Mouse (Mus musculus): Measurements from ENCODE around the gene Msl1. TPM values are rescaled to one million over a fixed set of nuclear protein-coding genes. Genes with fewer than 3 reads are reported as not detected.

The Msl1 gene
- total RNA-seq, 4 experiments from 2014 or later, result 167 to 198 (median 186) TPM

DNA sequence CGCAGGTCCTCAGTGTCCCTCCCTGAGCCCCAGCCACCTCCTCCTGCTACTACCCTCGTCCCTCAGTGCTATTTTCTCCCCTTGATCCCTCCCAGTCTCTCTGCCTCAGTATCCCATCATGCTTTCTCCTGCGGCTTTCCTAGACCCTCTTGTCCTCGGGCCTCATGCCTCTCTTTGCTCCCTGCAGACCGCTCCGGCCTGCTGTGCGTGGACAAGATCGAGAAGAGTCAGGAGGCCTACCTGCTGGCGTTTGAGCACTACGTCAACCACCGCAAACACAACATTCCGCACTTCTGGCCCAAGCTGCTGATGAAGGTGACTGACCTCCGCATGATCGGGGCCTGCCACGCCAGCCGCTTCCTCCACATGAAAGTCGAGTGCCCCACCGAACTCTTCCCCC, 31.2 kb upstream of the Msl1 start:
- DNase-seq (ENCODE audit: low spot score in 2 of 2), result no peak

DNA sequence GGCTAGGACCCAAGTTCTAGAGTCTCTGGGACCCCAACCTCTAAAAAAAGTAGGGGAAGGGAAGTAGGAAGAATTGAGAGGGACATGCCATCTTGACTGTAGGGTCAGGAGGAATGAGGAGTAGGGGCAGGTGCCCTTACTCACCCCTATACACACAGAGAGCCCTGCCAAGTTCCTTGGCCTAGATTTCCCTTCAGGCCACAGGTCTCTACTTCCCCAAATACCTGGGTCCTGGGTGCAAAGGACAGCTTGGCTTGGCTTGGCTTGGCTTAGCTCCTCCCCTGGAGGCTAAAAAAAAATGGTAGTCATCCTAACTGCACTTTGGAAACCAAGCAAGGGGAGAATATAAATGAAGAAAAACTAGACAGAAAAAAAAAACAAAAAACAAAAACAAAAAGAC, 30.6 kb upstream of the Msl1 start:
- DNase-seq (ENCODE audit: low spot score in 2 of 2), result no peak

DNA sequence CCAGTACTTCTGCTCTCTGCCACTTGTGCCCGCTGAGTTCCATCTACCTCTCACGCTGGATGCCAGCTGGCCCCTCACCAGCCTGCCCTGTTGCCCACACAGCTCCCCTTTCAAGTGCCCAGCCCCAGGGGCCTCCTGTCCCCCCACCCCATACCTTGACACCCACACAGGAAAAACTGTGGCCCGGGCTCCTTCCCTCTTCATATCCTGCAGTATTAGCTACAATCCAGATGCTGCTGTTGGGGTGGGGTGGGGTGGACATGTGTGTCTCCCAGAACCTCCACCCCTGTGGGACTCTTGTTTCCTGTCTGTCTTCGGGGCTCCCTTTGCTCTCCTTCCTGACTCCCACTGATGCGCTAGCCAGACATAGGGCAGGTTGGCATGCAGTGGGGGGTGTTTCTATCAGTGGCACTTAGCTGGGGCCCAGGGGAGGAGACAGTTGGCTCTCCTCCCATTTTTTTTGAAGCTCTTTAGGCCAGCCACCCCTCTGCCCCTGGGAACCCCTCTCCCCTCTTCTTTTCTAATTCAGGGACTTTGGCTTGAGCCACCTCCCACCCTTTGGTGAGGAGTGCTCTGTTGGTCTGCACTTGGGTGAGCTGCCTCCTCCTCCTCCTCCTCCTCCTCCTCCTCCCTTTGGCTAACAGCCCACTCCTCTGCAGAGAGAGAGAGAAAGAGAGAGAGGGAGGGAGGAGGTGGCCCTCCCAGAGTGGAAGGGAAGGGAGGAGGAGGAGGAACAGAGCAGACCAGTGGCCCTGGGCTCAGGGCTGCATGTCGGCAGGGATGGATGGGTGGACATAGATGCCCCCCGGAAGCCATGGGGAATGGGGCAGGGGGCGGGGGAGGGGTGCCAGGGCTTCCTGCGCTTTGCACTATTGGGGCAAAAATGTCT, 29.7 kb upstream of the Msl1 start:
- DNase-seq (ENCODE audit: low spot score in 2 of 2), result no peak

DNA sequence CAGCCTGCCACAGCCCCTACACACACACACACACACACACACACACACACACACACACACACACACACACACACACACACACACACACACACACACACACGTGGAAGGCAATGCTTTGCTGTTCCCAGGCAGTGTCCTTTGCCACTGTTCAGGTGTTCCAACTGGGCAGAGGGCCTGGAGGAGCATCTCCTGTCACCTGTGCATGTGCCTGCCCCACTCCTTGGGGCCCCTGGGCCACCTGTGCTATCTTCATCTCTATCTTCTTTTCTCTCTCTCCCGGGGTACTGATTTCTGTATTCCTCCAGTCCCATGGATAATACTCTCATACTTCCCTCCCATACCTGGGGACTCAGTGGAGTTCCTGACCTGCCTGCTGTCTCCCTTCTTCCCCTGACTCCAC, 29.0 kb upstream of the Msl1 start:
- no peak for DNase-seq (ENCODE audit: low spot score in 2 of 2)

DNA sequence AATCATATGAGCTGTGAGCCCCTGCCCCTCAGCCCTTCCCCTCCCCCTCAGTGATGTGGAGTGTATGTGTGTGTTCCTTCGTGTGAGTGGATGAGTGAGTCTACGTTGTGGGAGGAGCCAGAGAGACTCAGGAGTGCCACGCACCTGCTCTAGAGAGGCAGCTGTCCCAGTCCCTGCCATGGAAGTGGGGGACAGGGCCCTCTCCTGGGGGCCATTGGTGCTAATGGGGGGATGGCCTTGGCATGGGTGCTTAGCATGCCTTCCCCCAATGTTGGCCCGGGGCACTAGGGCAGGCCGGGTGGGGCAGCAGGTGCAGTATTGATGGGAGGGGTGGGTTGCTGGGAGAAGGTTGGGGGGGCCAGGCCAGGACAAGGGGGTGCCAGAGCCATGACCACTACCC, 28.5 kb upstream of the Msl1 start:
- DNase-seq (ENCODE audit: low spot score in 2 of 2), result no peak

DNA sequence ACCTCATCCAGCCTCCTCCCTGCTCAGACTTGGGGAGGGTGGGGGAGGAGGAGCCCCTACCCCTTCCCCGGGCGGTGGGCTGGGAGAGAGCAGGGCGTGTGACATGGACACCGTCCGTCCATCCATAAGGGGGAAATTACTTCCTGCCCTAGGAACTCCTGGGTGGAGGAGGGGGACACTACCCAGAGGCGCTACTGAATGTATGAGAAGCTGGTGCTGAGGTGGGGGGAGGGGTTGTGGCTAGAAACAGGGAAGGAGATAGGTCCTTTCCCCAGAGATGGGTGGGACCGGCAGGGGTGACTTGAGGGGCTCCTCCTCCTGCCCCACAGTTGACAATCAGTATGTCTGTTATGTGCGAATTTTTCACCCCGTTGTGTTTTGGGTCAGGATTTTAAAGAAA, 28.0 kb upstream of the Msl1 start:
- DNase-seq (ENCODE audit: low spot score in 2 of 2), result peak in 1 of 2 experiments; percentile 77

DNA sequence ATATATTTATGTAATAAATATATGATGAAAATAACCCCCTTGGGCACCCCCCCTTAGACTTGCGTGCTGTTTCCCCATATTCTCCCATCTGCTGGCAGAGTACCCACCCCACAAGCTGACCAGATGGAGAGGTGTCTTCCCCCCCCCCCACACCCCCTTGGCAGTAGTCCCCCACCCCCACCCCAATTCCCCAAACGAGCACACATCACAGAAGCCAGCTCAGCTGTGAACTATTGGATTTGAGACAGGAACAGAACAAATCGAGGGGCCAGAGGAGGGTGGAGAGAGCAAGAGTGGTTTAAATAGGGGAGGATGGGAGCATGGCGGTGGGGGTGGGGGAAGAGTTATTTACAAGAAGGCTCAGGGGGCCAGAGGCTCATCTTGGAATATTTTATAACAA, 27.6 kb upstream of the Msl1 start:
- DNase-seq (ENCODE audit: low spot score in 2 of 2), result no peak

DNA sequence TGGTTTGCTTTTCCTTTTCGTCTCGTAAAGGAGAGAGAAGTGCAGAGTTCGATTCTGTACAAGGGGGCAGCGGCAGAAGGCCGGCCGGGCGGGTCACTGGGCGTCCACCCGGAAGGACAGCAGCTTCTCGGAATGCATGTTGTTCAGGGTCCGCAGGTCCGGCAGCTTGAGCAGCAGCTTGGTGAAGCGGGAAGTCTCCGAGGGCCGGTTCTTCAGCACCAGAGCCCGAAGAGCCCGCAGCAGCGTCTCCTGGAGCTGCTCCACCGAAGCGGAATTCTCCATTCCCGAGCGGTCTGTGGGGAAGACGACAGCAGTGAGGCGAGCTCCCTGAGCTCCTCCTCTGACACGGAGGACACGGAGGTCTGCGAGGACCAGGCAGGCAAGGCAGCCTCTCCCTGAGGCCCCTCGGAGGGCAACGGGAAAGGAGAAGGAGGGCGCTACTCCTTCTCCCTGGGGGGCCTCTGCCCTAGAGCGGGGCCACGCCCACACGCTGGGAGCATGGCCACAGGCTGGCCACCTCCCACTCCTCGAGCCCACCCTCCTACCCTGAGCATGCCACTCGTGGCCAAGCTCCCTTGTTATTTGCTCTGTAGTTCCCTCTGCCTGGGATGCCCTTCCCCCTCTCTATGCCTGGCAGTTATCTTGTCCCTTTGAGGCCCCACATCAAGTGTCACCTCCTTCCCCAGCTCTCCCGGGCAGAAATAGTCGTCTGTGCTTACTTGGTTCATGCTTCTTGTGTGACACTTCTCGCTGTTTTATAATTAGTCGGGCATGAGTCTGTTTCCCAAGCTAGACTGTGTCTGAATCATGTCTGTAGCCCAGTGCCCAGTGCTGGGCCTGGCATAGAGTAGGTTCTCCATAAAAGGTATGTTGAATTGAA, 26.9 kb upstream of the Msl1 start:
- DNase-seq (ENCODE audit: low spot score in 2 of 2), result peak in 1 of 2 experiments; percentile 46

DNA sequence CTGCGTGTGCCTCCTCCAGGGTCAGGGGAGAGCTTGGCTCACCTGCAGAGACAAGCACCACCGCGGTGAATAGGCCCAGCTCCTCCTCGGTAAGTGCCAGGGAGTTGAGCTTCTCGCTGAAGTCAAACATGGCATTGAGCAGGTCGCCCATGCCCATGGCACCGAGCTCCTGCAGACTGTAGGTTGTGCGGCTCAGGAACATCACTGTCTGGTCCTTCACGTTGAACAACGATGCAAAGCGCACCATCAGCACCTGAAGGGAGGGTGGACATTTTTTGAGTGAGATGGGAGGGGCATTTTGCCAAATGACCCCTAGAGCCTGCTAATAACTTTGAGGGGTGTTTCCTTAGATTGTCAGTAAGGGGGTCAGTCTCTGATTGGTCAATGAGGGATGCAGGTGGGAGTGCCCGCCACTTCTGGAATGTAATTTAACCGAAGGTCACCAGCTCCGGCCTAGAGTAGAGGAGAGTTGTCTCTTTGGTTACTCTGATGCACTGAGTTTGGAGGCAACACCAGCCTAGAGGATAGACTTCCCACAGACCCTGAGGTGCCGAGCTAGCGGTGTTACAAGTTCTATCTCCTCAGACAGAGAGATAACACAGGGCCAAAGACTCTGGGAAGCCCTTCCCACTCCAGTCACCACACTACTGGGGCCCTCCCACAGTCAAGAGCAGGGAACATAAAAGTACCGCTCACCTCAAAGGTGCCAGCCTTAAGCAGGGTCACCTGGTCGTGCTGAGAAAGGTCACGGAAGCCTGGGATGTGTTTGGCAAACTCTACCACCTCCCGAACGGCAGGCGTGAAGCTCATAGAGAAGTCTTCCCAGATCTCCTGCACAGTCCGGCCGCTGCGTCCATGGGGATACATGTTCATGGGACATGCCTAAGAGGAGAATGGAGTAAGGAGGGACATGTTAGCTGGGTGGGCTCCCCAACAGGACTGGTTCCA, 26.0 kb upstream of the Msl1 start:
- DNase-seq (ENCODE audit: low spot score in 2 of 2), result peak in 1 of 2 experiments; percentile 38

DNA sequence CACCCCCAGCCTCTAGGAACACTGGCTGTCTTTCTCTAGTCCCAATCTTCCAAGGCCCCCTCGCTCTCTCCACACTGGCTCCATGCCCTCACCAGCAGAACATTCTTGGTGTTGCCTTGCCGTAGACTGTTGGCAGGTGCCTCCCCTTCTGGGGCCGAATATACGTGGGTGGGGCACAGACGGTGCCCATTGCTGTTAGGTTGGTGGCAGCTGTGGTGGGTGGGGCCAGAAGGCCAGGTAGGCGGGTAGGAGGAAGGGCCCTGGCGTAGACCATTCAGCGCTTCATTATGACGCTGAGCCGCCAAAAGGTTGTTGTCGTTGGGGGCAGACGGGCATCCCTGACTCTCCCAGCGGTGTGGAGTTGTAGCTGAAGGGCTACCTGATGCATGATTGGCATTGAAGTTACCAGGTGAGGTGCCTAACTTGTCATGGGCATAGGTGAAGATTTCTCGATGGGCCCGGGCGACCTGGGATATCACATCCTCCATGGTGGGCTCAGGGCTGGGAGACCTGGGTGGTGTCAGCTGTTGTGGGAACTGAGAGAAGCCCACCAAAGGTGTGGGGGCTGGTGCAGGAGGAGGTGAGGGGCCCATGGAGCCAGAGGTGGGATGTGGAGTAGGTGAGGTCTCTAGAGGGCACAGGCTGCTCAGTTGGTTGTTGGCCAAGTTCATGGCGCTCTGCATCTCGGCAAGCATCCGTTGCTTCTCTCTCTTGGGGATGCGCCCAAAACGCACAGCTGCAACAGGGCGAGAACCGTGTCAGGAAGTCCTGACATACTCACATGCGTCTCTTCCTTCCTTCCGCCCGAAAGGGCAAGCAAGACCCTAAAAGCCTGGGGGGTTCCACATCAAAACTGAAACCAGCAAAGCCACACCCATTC, 25.0 kb upstream of the Msl1 start:
- DNase-seq (ENCODE audit: low spot score in 2 of 2), result peak in 1 of 2 experiments; percentile 89

DNA sequence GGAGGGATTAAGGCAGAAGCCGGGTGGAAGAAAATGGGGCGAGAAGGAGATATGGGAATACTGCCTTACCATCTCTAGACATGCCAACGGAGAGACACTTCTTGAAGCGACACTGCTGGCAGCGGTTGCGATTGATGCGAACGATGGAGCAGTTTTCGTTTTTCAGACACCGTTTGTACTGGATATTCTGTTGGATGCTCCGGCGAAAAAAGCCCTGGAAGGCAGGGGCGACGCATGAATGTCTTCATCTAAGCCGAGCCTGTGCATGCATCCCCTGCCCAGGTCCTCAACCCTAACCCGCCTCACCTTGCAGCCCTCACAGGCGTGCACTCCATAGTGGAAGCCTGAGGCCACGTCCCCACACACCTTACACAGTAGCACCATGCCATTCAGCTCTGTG, 24.2 kb upstream of the Msl1 start:
- no peak for DNase-seq (ENCODE audit: low spot score in 2 of 2)

DNA sequence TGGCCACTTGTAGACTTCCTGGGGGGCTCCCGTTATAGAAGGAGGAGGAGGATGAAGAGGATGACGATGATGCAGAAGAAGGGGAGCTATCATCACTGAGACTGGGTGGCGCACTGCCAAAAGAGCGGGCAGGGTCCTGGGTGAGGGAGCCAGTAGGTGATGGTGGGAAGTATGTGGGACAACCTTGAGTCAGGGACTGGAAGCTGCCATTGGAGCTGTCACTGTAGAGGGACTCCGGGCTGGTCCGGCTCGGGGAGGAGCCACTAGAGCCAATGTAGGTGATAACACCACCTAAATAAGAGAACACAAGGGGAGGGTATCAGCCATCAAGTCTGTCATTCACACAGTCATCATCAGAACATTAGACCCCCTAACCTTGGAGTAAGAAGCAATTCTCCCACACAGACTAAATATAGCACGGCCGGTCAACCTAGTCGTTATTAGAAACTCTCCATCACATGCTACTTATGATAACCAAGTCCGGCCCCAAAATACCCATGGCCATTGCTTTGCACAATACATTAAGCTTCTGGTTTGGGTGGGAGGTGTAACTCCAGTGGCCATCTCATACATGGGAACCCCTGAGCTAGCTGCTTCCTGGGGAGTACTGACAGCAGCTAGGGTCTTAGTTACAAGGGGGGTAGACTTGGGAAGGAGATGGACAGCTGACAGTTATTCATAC, 23.3 kb upstream of the Msl1 start:
- peak in 1 of 2 experiments; percentile 63 for DNase-seq (ENCODE audit: low spot score in 2 of 2)

DNA sequence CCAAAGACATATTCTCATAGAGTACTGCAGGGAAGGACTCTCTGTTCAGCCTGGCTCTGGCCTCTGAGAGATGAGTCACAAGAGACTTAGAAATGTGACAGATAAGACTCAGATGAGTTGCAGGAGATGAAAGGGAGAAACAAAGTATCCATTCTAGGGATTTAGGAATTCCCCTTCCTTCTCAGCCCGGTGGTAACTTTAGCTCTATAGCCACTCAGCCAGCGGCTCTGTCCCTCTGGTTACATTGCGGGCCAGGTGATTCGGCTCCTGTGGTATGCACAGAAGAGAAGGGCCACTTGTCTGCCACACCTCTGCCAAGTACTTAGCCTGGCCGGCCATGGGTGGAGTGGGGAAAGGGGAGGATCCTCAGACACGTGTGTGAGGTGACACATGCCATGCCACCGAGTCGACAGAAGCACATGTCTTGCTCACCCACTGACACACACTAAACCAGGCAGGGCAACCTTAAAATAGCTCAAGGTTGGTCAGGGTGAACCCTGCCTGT, 22.6 kb upstream of the Msl1 start:
- peak in 1 of 2 experiments; percentile 58 for DNase-seq (ENCODE audit: low spot score in 2 of 2)

DNA sequence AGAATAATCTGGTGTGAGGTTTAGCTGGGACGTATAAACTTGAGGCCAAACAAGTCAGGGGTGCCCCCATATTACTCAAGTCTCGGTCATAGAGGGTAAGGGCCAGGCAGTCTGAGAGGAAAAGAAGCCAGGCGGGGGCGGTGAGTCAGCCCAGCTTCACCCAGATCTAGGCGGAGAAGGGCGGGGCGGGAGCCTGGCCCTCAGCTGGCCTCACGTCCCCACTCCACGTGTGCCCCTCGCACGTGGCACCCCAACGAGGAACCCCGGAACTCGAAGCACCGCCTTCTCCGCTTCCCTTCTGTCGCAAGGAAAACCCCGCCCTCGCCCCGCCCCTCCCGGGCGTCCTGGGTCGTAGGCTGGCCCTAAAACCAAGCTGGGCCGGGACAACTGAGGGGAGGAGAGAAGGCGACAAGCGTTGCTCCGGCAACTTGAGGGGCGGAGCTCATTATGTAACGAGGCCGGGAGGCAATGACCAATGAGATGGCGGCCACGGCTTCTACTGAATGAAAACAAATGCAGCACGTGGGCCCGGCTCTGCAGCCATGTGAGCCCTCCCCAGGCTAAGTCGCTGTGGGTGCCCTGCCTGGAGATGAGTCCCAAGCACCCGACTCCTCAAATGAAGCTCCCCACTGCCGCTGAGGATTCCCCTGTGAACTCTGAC, 21.6 kb upstream of the Msl1 start:
- DNase-seq (ENCODE audit: low spot score in 2 of 2), result peak; percentile 99 to 100

DNA sequence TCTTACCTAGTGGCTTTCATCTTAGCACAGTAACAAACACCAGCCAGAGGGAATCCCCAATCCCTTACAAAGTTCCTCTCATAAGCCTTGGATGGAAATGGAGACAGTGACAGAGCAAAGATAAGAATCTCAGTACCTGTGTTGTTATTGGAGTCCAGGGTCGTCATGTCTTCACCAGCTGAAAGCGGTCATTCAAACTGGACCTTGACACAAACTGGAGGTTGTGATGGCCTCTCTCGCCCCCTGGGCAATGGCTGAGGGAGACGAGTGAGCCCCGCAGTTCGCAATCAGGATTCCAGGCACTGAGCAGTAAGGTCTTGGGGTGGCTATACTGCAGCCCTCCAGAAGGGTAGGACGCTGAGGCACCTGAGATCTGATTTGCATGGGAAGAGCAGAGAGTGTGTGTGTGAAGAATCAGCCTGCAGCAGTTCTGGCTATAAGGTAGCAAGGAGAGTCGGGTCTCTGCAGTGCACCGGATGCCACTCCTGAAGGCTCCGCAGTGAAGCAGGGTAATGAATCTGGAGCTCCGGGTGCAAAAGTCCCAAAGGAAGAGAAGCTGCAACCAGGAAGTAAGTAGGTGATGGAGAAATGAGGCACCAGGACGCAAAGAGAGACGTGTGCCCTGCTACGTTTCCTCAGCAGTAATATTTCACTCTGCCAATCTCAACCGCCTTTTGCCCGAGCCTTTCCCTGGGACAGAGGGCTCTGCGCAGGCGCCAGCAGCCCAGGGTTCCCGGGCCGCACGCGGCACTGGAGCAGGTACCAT, 20.6 kb upstream of the Msl1 start, which contains the start of gene Nr1d1:
TSS of gene Nr1d1 (minus strand) at position 752 of the 766 bp plus-strand sequence.
- DNase-seq (ENCODE audit: low spot score in 2 of 2), result peak in 1 of 2 experiments; percentile 99

DNA sequence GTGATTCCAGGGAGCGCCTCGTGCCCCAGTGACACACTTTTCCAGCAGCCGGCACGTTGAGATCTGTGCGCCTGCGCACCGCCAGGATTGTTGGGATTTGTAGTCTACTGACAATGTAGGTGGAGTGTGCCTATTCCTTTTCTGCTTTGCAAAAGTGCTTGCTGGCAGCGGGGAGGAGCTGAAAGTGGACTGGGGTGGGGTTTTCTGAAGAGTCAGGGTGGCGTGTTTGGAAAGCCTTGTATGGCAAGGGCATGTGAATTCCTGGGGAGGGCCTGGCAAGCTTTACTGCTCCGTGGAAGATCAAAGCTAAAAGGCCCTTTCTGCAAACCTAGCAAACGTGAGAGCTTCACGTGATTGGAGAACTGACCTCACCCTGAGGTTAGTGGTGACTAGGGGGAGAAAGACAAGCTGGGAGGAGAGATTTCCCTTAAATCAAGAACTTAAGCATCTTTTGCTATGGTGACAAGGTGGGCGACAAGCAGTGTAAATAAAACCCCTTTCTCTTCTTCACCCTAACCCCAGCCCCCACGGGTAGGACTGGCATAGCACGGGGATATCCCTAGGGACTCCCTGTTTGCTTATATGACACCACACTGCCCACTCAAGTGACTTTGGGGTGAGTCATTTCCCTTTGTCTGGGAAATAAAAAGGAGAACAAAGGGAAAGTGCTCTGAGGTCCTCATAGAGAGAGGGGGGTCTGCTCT, 19.8 kb upstream of the Msl1 start:
- DNase-seq (ENCODE audit: low spot score in 2 of 2), result peak in 1 of 2 experiments; percentile 100

DNA sequence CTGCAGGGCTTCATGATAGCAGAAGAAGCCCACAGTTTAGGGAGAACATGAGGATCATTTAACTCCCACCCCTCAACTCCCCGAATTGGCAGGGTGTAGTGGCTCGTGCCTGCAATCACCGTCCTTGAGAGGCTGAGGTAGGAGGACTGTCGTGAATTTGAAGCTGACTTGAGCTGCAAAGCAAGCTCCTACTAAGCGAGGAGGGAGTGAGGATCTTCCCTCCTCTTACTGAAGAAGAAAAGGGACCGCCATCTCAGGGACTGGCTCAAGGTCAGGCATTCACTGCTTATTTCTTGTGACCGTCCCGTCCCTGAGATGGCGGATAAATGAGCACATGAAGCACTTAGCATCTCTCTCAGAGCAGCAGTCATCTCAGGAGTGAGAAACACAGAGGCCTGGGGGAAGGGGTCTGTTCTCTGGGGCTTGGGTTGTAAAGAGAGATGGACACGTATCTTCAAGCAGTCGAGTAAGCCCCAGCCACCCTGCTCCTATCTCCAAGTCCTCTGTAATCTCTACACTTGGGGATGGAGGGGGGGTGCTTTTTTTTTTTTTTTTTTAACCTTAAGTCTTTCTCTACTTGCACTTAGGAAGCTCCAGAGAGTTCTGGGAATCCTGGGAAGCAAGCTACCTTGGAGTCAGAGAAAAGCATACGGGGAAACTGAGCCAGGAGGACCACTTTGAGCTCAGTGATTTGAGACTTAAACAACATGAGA, 19.1 kb upstream of the Msl1 start:
- no peak for DNase-seq (ENCODE audit: low spot score in 2 of 2)

All from left cerebral cortex, adult 8-10 months (tissue).